Mouse (Mus musculus) limb, embryonic 15.5 days (tissue): ENCODE data around the gene Lgi1. TPM values are rescaled to one million over a fixed set of nuclear protein-coding genes. Genes with fewer than 3 reads are reported as not detected.

ENCODE experiments used
- ATAC-seq: fragments of 200-750 bp; cut with Nextera tagmentation; 2 replicates; pipeline ENCODE4 v1.8.0; 2017; ENCODE audit warnings: low read depth, moderate TSS enrichment; ENCODE audit not compliant: insufficient number of reproducible peaks, low FRiP score, low TSS enrichment
- H3K27ac ChIP-seq: fragments of 300-500 bp; sonication (generic); 2 replicates; pipeline ENCODE4 v1.5.1; 2015; ENCODE audit warnings: moderate library complexity, mild to moderate bottlenecking, inconsistent platforms
- H3K27me3 ChIP-seq: fragments of 300-500 bp; sonication (generic); 2 replicates; pipeline ENCODE4 v1.6.1; 2015; ENCODE audit warnings: inconsistent platforms
- H3K36me3 ChIP-seq: fragments of 300-500 bp; sonication (generic); 2 replicates; pipeline ENCODE4 v1.6.1; 2015; ENCODE audit warnings: inconsistent platforms
- H3K4me1 ChIP-seq: fragments of 300-500 bp; sonication (generic); 2 replicates; pipeline ENCODE4 v1.6.1; 2015; ENCODE audit warnings: inconsistent platforms
- H3K4me2 ChIP-seq: fragments of 300-500 bp; sonication (generic); 2 replicates; pipeline ENCODE4 v1.6.1; 2015; ENCODE audit warnings: mild to moderate bottlenecking, inconsistent platforms
- H3K4me3 ChIP-seq: fragments of 300-500 bp; sonication (generic); 2 replicates; pipeline ENCODE4 v1.5.1; 2015; ENCODE audit warnings: mild to moderate bottlenecking, inconsistent platforms
- H3K9ac ChIP-seq: fragments of 300-500 bp; sonication (generic); 2 replicates; pipeline ENCODE4 v1.6.1; 2015; ENCODE audit warnings: inconsistent platforms
- H3K9me3 ChIP-seq: fragments of 300-500 bp; sonication (generic); 2 replicates; pipeline ENCODE4 v1.6.1; 2016; ENCODE audit warnings: inconsistent platforms
- WGBS: fragments of 180-500 bp; shearing (Covaris S2); methylation state at CpG from one replicate; pipeline ENCODE4 v1.1.7; 2015; 5-methylcytosine and 5-hydroxymethylcytosine counted together
- polyA plus RNA-seq: library from polyadenylated mRNA; unstranded; fragments of >200 nt; fragmentation: Nextera tagmentation; extraction: Ambion mirVana; gene quantifications from 2 replicates; pipeline ENCODE4 v1.2.1, GENCODE M21; 2015

The Lgi1 gene
- polyA plus RNA-seq, 1 experiment from 2014 or later: 1.6 TPM

DNA sequence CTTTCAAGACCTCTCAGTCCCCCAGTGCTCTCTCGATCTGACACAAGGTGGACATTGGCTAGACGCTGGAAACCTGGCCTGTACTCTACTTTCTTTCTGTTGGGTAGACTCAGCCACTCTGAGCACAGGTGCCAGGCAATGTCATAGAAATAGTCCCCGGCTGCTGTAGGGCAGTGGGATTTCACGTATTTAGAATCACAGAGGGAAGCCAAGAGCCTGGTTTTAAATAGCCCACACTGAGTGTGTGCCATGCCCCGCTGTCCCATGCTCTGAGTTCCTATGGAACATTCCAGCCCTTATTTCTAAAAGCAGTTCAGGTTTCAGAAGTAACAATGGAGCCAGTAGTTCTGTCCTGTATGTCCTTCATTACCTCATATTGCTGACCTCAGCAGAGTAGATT, 3.1 kb downstream of the Lgi1 start:
- no peak for ATAC-seq
- H3K9ac ChIP-seq: no peak overlapping the region
- H3K4me2 ChIP-seq: no peak overlapping the region
- 54% methylated on average over 5 of the region's 5 CpGs for WGBS
- H3K27me3 ChIP-seq: peaks cover 5% of the 10 kb centered on the region; the same call in 1 of the 2 replicates
- H3K4me3 ChIP-seq: no peak overlapping the region
- no peaks in the 10 kb centered on the region for H3K9me3 ChIP-seq
- H3K4me1 ChIP-seq: peaks cover 7% of the 10 kb centered on the region; the same call in 1 of the 2 replicates
- H3K36me3 ChIP-seq: no peaks in the 10 kb centered on the region
- H3K27ac ChIP-seq: no peak overlapping the region

- Histone ChIP-seq H3K27ac (no peak overlapping the region), H3K36me3 (no peaks in the 10 kb centered on the region), H3K4me3 (no peak overlapping the region), H3K9me3 (no peaks in the 10 kb centered on the region), H3K27me3 (no peaks in the 10 kb centered on the region), H3K4me1 (no peaks in the 10 kb centered on the region), H3K4me2 (no peak overlapping the region), H3K9ac (no peak overlapping the region)
- 23% methylated on average over 6 of the region's 6 CpGs for WGBS
- no peak for ATAC-seq
Measured at GRCm38 (mm10) chr19:38271071-38271470, 6.7 kb downstream of the Lgi1 start.

- WGBS: 76% methylated on average over 7 of the region's 7 CpGs
- Histone ChIP-seq H3K4me1 (no peaks in the 10 kb centered on the region), H3K27me3 (no peaks in the 10 kb centered on the region), H3K4me2 (no peak overlapping the region), H3K36me3 (no peaks in the 10 kb centered on the region), H3K4me3 (no peak overlapping the region), H3K27ac (no peak overlapping the region), H3K9ac (no peak overlapping the region), H3K9me3 (no peaks in the 10 kb centered on the region)
- no peak for ATAC-seq
Measured at GRCm38 (mm10) chr19:38273820-38274219, 9.5 kb downstream of the Lgi1 start.

DNA sequence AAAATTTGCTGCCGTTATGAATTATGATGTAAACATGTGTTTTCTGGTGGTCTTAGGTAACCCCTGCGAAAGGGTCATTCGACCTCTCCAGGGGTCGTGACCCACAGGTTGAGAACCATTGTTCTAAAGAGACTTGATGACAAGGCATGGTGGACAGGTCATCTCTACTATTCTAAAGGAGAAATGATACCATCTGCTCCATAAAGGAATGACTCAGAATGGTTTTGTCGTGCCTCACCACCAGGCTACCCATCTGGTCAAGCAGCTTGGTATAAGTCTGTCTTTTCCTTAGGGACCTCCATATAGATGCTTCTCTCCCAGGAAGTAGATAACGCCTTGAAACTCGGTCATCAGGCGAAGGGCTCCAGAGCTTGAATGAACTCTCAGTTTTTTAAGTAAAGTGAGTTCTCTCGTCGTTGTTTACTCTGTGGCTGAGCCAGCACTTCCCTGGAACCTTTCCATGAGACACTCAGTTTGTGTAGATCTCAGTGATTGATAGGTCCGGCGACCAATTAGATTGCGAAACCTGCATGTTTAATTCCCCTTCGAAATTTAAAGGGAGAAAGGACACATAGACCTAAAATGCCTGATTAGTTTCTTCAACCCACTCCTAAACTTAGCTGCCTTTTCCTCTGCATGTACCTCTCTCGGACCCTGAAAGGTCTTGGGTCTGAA, 10.5 kb downstream of the Lgi1 start:
- no peaks in the 10 kb centered on the region for H3K9me3 ChIP-seq
- no peak overlapping the region for H3K27ac ChIP-seq
- H3K4me2 ChIP-seq: no peak overlapping the region
- no peak for ATAC-seq
- H3K4me3 ChIP-seq: no peak overlapping the region
- 84% methylated on average over 15 of the region's 15 CpGs for WGBS
- no peak overlapping the region for H3K9ac ChIP-seq
- no peaks in the 10 kb centered on the region for H3K4me1 ChIP-seq
- no peaks in the 10 kb centered on the region for H3K36me3 ChIP-seq
- H3K27me3 ChIP-seq: no peaks in the 10 kb centered on the region

GRCm38 (mm10) chr19:38276226-38276625, 11.9 kb downstream of the Lgi1 start:
- no peak for ATAC-seq
- Histone ChIP-seq H3K9me3 (no peaks in the 10 kb centered on the region), H3K4me3 (no peak overlapping the region), H3K27me3 (no peaks in the 10 kb centered on the region), H3K36me3 (no peaks in the 10 kb centered on the region), H3K4me1 (no peaks in the 10 kb centered on the region), H3K27ac (no peak overlapping the region), H3K9ac (no peak overlapping the region), H3K4me2 (no peak overlapping the region)
- WGBS: 88% methylated on average over 4 of the region's 4 CpGs

GRCm38 (mm10) chr19:38280242-38280641, 15.9 kb downstream of the Lgi1 start:
- no peaks in the 10 kb centered on the region for H3K36me3 ChIP-seq
- H3K4me2 ChIP-seq: no peak overlapping the region
- no peak overlapping the region for H3K27ac ChIP-seq
- WGBS: 84% methylated on average over 10 of the region's 10 CpGs
- H3K4me3 ChIP-seq: no peak overlapping the region
- H3K27me3 ChIP-seq: no peaks in the 10 kb centered on the region
- no peak overlapping the region for H3K9ac ChIP-seq
- ATAC-seq: no peak
- 0 out of 2 replicates have a peak, but pooled peaks cover 6% of the 10 kb centered on the region for H3K4me1 ChIP-seq
- H3K9me3 ChIP-seq: no peaks in the 10 kb centered on the region

DNA sequence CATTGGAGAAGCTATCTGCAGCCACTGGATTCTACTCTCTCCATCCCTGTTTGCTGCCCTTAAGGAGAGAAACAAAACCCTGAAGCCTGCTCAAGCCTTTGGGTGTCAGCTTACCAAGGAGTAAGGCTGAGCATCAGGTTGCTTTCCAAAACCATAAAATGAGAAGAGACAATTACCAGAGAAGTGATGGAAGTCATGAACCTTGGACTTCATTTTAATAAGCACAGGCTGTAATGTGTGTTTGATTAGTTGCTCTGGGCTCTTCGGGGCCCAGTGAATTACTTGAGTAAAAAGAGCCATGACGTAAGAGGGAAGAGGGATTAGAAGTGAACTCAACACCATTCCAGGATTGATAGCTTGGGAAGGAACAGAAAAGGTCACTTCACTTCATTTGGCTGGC, 18.1 kb downstream of the Lgi1 start:
- WGBS: 8% methylated on average over 2 of the region's 2 CpGs
- H3K4me1 ChIP-seq: 0 out of 2 replicates have a peak, but pooled peaks cover 6% of the 10 kb centered on the region
- no peak for ATAC-seq
- no peaks in the 10 kb centered on the region for H3K36me3 ChIP-seq
- H3K9me3 ChIP-seq: no peaks in the 10 kb centered on the region
- H3K9ac ChIP-seq: no peak overlapping the region
- no peak overlapping the region for H3K4me3 ChIP-seq
- H3K4me2 ChIP-seq: no peak overlapping the region
- no peaks in the 10 kb centered on the region for H3K27me3 ChIP-seq
- H3K27ac ChIP-seq: no peak overlapping the region

GRCm38 (mm10) chr19:38288556-38288955, 24.2 kb downstream of the Lgi1 start:
- Histone ChIP-seq H3K9me3 (no peaks in the 10 kb centered on the region), H3K9ac (no peak overlapping the region), H3K4me1 (no peaks in the 10 kb centered on the region), H3K27ac (no peak overlapping the region), H3K36me3 (no peaks in the 10 kb centered on the region), H3K4me2 (no peak overlapping the region), H3K4me3 (no peak overlapping the region), H3K27me3 (no peaks in the 10 kb centered on the region)
- 59% methylated on average over 6 of the region's 6 CpGs for WGBS
- no peak for ATAC-seq

GRCm38 (mm10) chr19:38291432-38291831, 27.1 kb downstream of the Lgi1 start:
- Histone ChIP-seq H3K4me3 (no peak overlapping the region), H3K27ac (no peak overlapping the region), H3K9me3 (no peaks in the 10 kb centered on the region), H3K27me3 (no peaks in the 10 kb centered on the region), H3K9ac (no peak overlapping the region), H3K4me1 (no peaks in the 10 kb centered on the region), H3K4me2 (no peak overlapping the region), H3K36me3 (no peaks in the 10 kb centered on the region)
- no peak for ATAC-seq
- 83% methylated on average over 6 of the region's 6 CpGs for WGBS

DNA sequence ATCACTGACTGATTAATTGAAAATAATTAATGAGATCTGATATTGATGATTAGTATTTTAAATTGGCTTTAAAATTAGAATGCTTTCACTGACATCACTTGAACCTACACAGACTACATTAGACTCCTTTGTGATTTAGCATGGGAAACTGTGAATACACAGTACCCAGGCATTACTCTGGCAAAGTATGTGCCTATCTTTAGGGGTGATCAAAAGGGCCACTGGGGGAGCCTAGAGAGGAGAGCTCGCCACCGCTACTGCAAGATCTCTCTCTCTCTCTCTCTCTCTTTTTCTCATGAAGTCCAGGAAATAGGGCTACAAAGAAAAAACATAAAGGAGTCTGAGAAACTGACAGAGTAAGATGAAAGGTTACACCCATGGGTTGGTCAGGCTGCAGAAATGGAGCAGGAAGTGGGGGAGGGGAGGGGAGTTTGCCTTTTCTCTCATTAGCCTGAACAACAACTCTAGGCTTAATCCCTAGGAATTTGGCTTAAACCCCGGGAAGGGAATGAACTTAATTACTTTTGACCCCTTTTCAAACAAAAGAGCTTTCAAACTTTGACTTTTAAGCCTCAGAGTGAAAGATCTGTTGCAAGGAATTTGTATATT, 33.8 kb downstream of the Lgi1 start:
- Histone ChIP-seq H3K4me2 (no peak overlapping the region), H3K9ac (no peak overlapping the region), H3K36me3 (no peaks in the 10 kb centered on the region), H3K9me3 (no peaks in the 10 kb centered on the region), H3K4me1 (0 out of 2 replicates have a peak, but pooled peaks cover 2% of the 10 kb centered on the region), H3K4me3 (no peak overlapping the region), H3K27me3 (no peaks in the 10 kb centered on the region), H3K27ac (no peak overlapping the region)
- 9% methylated on average over 3 of the region's 3 CpGs for WGBS
- no peak for ATAC-seq

- H3K9me3 ChIP-seq: no peaks in the 10 kb centered on the region
- no peak for ATAC-seq
- H3K9ac ChIP-seq: no peak overlapping the region
- no peak overlapping the region for H3K27ac ChIP-seq
- H3K27me3 ChIP-seq: no peaks in the 10 kb centered on the region
- WGBS: 92% methylated on average over 8 of the region's 8 CpGs
- no peaks in the 10 kb centered on the region for H3K4me1 ChIP-seq
- H3K4me3 ChIP-seq: no peak overlapping the region
- H3K4me2 ChIP-seq: no peak overlapping the region
- no peaks in the 10 kb centered on the region for H3K36me3 ChIP-seq
Measured at GRCm38 (mm10) chr19:38308116-38308515, 43.8 kb downstream of the Lgi1 start.

- no peak overlapping the region for H3K27ac ChIP-seq
- H3K4me3 ChIP-seq: no peak overlapping the region
- no peak overlapping the region for H3K4me2 ChIP-seq
- H3K27me3 ChIP-seq: no peaks in the 10 kb centered on the region
- ATAC-seq: no peak
- no peaks in the 10 kb centered on the region for H3K4me1 ChIP-seq
- 82% methylated on average over 7 of the region's 7 CpGs for WGBS
- H3K36me3 ChIP-seq: no peaks in the 10 kb centered on the region
- no peaks in the 10 kb centered on the region for H3K9me3 ChIP-seq
- H3K9ac ChIP-seq: no peak overlapping the region
Measured at GRCm38 (mm10) chr19:38315099-38315498, 50.8 kb downstream of the Lgi1 start.
